Mouse (Mus musculus) ES-E14 (cell line): ENCODE data around the gene Nupl2. TPM values are rescaled to one million over a fixed set of nuclear protein-coding genes. Genes with fewer than 3 reads are reported as not detected.

Experiments
- DNase-seq: peaks from one replicate; pipeline ENCODE4 v3.0.0-alpha.2; 2013; ENCODE audit warnings: low read depth, low spot score
- H3K27ac ChIP-seq: 2 replicates; pipeline ENCODE4 v1.5.1; 2012; ENCODE audit warnings: low read depth, mild to moderate bottlenecking, low read length, moderate library complexity, mixed read lengths; ENCODE audit not compliant: poor library complexity, insufficient read depth, severe bottlenecking
- H3K36me3 ChIP-seq: 2 replicates; pipeline ENCODE4 v1.6.1; 2012; ENCODE audit warnings: mild to moderate bottlenecking, low read length, moderate library complexity, mixed read lengths; ENCODE audit not compliant: control insufficient read depth, poor library complexity, insufficient read depth, severe bottlenecking
- H3K4me1 ChIP-seq, 2 experiments: fragments of 150-350 bp in 1 of 2; sonication (generic) in 1 of 2; 2 replicates each; pipeline ENCODE4 v1.6.1; 2012; ENCODE audit warnings: low read length in 2 of 2, mild to moderate bottlenecking in 1 of 2, mixed read lengths in 1 of 2; ENCODE audit not compliant: control insufficient read depth in 2 of 2, insufficient read depth in 2 of 2, poor library complexity in 1 of 2
- H3K4me3 ChIP-seq, 2 experiments: fragments of 150-350 bp in 1 of 2; sonication (generic) in 1 of 2; 2 replicates each; pipeline ENCODE4 v1.5.1; 2012; ENCODE audit warnings: low read length in 2 of 2, low read depth in 1 of 2, mild to moderate bottlenecking in 1 of 2, mixed read lengths in 1 of 2; ENCODE audit not compliant: insufficient read depth in 1 of 2, poor library complexity in 1 of 2, severe bottlenecking in 1 of 2
- H3K9ac ChIP-seq: 2 replicates; pipeline ENCODE4 v1.6.1; 2012; ENCODE audit warnings: low read depth, mild to moderate bottlenecking, low read length, mixed read lengths; ENCODE audit not compliant: poor library complexity, insufficient read depth, severe bottlenecking
- H3K9me3 ChIP-seq: fragments of 150-350 bp; sonication (generic); 2 replicates; pipeline ENCODE4 v1.6.1; 2012; ENCODE audit warnings: low read depth, mild to moderate bottlenecking, low read length; ENCODE audit not compliant: control insufficient read depth, insufficient read depth
- CHD2 ChIP-seq: IDR thresholded peaks from 2 replicates; pipeline ENCODE4 v1.6.1; 2014; ENCODE audit warnings: mild to moderate bottlenecking, low read depth, low read length, inconsistent platforms
- HCFC1 ChIP-seq: IDR thresholded peaks from 2 replicates; pipeline ENCODE4 v1.6.1; 2012; ENCODE audit warnings: low read length, inconsistent platforms, borderline replicate concordance; ENCODE audit not compliant: insufficient read depth
- MAFK ChIP-seq: IDR thresholded peaks from 2 replicates; pipeline ENCODE4 v1.6.1; 2014; ENCODE audit warnings: mild to moderate bottlenecking, low read depth, low read length, inconsistent platforms; ENCODE audit not compliant: insufficient read depth
- ZC3H11A ChIP-seq: IDR thresholded peaks from 2 replicates; pipeline ENCODE4 v1.6.1; 2012; ENCODE audit warnings: low read depth, mild to moderate bottlenecking, inconsistent platforms, low read length, borderline replicate concordance
- ZNF384 ChIP-seq: IDR thresholded peaks from 2 replicates; pipeline ENCODE4 v1.6.1; 2012; ENCODE audit warnings: low read depth, low read length, inconsistent platforms
- in situ Hi-C, 2 experiments: fragments of 600-800 bp; cut with MboI; formaldehyde crosslinking; loops; one replicate each; pipeline ENCODE4 v1.15.1; 2025; ENCODE audit warnings: low sequenced_read_pairs in 2 of 2, inconsistent platforms in 1 of 2; ENCODE audit not compliant: unreplicated experiment in 2 of 2
- total RNA-seq: library from RNA; depleted of rRNA; stranded (reverse); fragments of 300-350 nt; gene quantifications from 2 replicates; pipeline ENCODE4 v1.2.3, GENCODE M21; 2012

Gene Nupl2
- total RNA-seq, 1 experiment = 10.5 TPM

DNA sequence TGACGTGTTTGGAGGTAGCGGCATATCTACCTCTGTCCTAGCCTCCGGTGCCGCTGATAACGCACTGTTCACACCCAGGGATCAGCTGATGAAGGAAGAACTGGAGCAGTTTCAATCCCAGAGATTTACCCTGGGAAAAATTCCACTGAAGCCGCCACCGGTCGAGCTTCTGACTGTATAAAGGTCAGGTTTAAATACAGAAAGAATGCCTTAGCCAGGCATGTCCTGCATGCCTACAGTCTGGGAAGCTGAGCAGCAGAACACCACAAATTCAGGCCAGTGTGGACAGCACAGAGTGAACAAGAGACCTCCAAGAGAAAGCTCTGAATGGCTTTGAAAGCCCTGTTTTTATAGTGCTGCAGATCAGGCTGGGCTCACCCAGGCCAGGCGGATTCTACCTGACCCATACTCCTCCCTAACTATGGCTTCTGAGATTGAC lies 17.6 kb downstream of the Nupl2 start:
- Histone ChIP-seq H3K27ac (peak overlapping the region; percentile 66; the same call in 1 of the 2 replicates), H3K36me3 (peaks cover 6% of the 10 kb centered on the region), H3K4me3 (peak overlapping the region in 1 of 2 experiments; percentile 29; a peak in 1 of 4 replicates), H3K9me3 (no peaks in the 10 kb centered on the region), H3K4me1 (peaks cover 3 to 7% of the 10 kb centered on the region in 2 experiments; a peak in 3 of 4 replicates), H3K9ac (peak overlapping the region; percentile 44; the same call in 1 of the 2 replicates)
- in situ Hi-C loops = no loop called here
- TF ChIP-seq CHD2 (no peak), ZNF384 (no peak), ZC3H11A (no peak), HCFC1 (no peak), MAFK (no peak)
- no peak for DNase-seq

DNA sequence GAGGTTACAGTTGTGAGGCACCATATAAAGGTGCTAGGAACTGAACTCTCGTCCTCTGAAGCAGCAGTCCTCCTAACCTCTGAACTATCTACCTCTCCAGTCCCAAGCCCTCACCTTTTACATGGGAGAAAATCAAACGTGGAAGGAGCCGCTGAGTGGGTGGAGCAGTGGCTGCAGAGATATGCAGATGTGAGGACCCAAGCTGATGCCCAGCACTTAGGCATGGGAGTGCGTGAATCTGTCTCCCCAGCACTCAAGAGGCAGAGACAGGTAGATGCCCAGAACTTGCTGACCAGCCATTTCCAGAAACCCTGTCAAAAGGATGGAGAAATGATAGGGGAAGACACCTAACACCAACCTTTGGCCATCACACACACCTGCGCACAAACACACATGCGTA lies 18.3 kb downstream of the Nupl2 start:
- H3K9me3 ChIP-seq = no peaks in the 10 kb centered on the region
- no peak for TF ChIP-seq HCFC1
- TF ChIP-seq ZC3H11A = no peak
- no peak for TF ChIP-seq CHD2
- TF ChIP-seq MAFK = no peak
- no peak for TF ChIP-seq ZNF384
- peaks cover 6% of the 10 kb centered on the region for H3K36me3 ChIP-seq
- in situ Hi-C loops = no loop called here
- 0 out of 2 replicates have a peak overlapping the region, but pooled peaks have one; percentile 3 for H3K9ac ChIP-seq
- H3K4me3 ChIP-seq = no peak overlapping the region
- DNase-seq = no peak
- no peak overlapping the region for H3K27ac ChIP-seq
- peaks cover 3 to 7% of the 10 kb centered on the region in 2 experiments; a peak in 3 of 4 replicates for H3K4me1 ChIP-seq

DNA sequence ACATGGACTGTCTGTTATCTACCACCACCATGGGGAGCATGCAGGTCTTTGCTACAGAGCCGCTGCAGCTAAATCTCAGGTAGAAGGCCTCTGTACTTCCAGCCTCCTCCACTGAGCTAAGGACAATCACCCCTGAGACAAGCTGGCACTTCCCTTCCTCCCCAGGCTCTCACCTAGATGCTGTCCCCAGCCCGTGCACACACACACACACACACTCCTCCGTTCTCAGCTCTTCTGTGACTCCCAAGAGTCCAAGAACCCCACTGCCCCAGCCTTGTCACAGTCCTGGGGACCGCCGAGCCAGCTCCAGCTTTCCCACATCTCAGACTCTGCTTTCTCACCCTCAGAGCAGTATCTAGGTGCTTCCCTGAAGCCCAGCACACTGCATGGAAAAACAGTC lies 19.2 kb downstream of the Nupl2 start:
- in situ Hi-C loops = no loop called here
- TF ChIP-seq MAFK (no peak), HCFC1 (no peak), CHD2 (no peak), ZC3H11A (no peak), ZNF384 (no peak)
- Histone ChIP-seq H3K9ac (no peak overlapping the region), H3K4me3 (no peak overlapping the region), H3K36me3 (peaks cover 6% of the 10 kb centered on the region), H3K4me1 (peaks cover 3 to 7% of the 10 kb centered on the region in 2 experiments; a peak in 3 of 4 replicates), H3K9me3 (no peaks in the 10 kb centered on the region), H3K27ac (no peak overlapping the region)
- DNase-seq = no peak

- Histone ChIP-seq H3K4me1 (peaks cover 0 to 1% of the 10 kb centered on the region in 2 experiments; a peak in 1 of 4 replicates), H3K9ac (no peak overlapping the region), H3K36me3 (no peaks in the 10 kb centered on the region; the same call in 1 of the 2 replicates), H3K27ac (no peak overlapping the region), H3K9me3 (no peaks in the 10 kb centered on the region), H3K4me3 (peak overlapping the region in 1 of 2 experiments; percentile 13; a peak in 1 of 4 replicates)
- no peak for DNase-seq
- in situ Hi-C loops = no loop called here
- no peak for TF ChIP-seq CHD2
- no peak for TF ChIP-seq MAFK
- no peak for TF ChIP-seq ZC3H11A
- TF ChIP-seq ZNF384 = no peak
- no peak for TF ChIP-seq HCFC1
These were observed 23.7 kb downstream of the Nupl2 start for GRCm38 (mm10) chr5:24188476-24188875.

- Histone ChIP-seq H3K27ac (no peak overlapping the region), H3K4me3 (no peak overlapping the region), H3K36me3 (no peaks in the 10 kb centered on the region), H3K9me3 (no peaks in the 10 kb centered on the region), H3K4me1 (no peaks in the 10 kb centered on the region), H3K9ac (no peak overlapping the region)
- in situ Hi-C loops = no loop called here
- TF ChIP-seq MAFK (no peak), ZNF384 (no peak), HCFC1 (no peak), CHD2 (no peak), ZC3H11A (no peak)
- DNase-seq = no peak
These were observed 27.1 kb downstream of the Nupl2 start for GRCm38 (mm10) chr5:24191821-24192220.
